Mouse (Mus musculus) cerebellum, adult 2 months (tissue): ENCODE measurements around the gene Ap5s1.

Experiments used
- CTCF ChIP-seq: fragments of 200-500 bp; IDR thresholded peaks from 2 replicates; pipeline ENCODE4 v1.5.1; 2011; ENCODE audit warnings: low read depth, mild to moderate bottlenecking, control low read depth, low read length, moderate library complexity, borderline replicate concordance; ENCODE audit not compliant: insufficient read depth
- POLR2A ChIP-seq: fragments of 200-500 bp; IDR thresholded peaks from 2 replicates; pipeline ENCODE4 v1.6.1; 2011; ENCODE audit warnings: low read length, control low read depth, borderline replicate concordance; ENCODE audit not compliant: insufficient read depth

- no peak for TF ChIP-seq POLR2A
- TF ChIP-seq CTCF: no peak
Measured at GRCm38 (mm10) chr2:131208356-131208755, 1.5 kb downstream of the Ap5s1 start.
